Mouse (Mus musculus): ENCODE measurements around the gene Gm21866. TPM values are rescaled to one million over a fixed set of nuclear protein-coding genes. Genes with fewer than 3 reads are reported as not detected.

Gene Gm21866
- polyA plus RNA-seq (2015; fragmentation: Illumina TruSeq; extraction: RNeasy Lipid Tissue Mini Kit (QIAGEN cat#74804); ENCODE audit: insufficient read depth, low replicate concordance): not detected

GRCm38 (mm10) chrY:13465479-13465878 lies at the start of gene Gm21866:
Gm21866 (minus strand) TSS chrY:13465579.

GRCm38 (mm10) chrY:13493726-13494125 lies 28.3 kb upstream of the Gm21866 start, which contains the start of gene Gm20773:
Gm20773 (plus strand) TSS chrY:13494026.

Other genes with a start within 250 kb of the Gm21866 start
- gene Gm21828, start 241.7 kb downstream of the Gm21866 start, polyA plus RNA-seq (2015; fragmentation: Illumina TruSeq; extraction: RNeasy Lipid Tissue Mini Kit (QIAGEN cat#74804); ENCODE audit: insufficient read depth, low replicate concordance): not detected
- not detected for gene Gm21440, start 213.2 kb downstream of the Gm21866 start, polyA plus RNA-seq (2015; fragmentation: Illumina TruSeq; extraction: RNeasy Lipid Tissue Mini Kit (QIAGEN cat#74804); ENCODE audit: insufficient read depth, low replicate concordance)
- gene Gm21454, start 213.1 kb downstream of the Gm21866 start, polyA plus RNA-seq (2015; fragmentation: Illumina TruSeq; extraction: RNeasy Lipid Tissue Mini Kit (QIAGEN cat#74804); ENCODE audit: insufficient read depth, low replicate concordance): not detected
- gene Gm21725, start 116.5 kb downstream of the Gm21866 start, polyA plus RNA-seq (2015; fragmentation: Illumina TruSeq; extraction: RNeasy Lipid Tissue Mini Kit (QIAGEN cat#74804); ENCODE audit: insufficient read depth, low replicate concordance): not detected
- gene Gm20773, start 28.4 kb upstream of the Gm21866 start, polyA plus RNA-seq (2015; fragmentation: Illumina TruSeq; extraction: RNeasy Lipid Tissue Mini Kit (QIAGEN cat#74804); ENCODE audit: insufficient read depth, low replicate concordance): not detected